Mouse (Mus musculus) heart, adult 2 months (tissue): ENCODE results near the gene Gfra1.

Source experiments
- CTCF ChIP-seq: fragments of 200-600 bp; IDR thresholded peaks from 2 replicates; pipeline ENCODE4 v1.8.1; 2022; ENCODE audit warnings: antibody characterized with exemption, mild to moderate bottlenecking, moderate library complexity
- POLR2A ChIP-seq: fragments of 200-500 bp; IDR thresholded peaks from 2 replicates; pipeline ENCODE4 v1.6.1; 2011; ENCODE audit warnings: mild to moderate bottlenecking, low read depth, low read length, control low read depth; ENCODE audit not compliant: insufficient read depth

- TF ChIP-seq POLR2A (no peak), CTCF (no peak)
These were observed 41.4 kb upstream of the Gfra1 start for GRCm38 (mm10) chr19:58497106-58497505.
